Mouse (Mus musculus): ENCODE data around the gene Nip7. TPM values are rescaled to one million over a fixed set of nuclear protein-coding genes. Genes with fewer than 3 reads are reported as not detected.
"Not testable (repeated sequence)": the region's sequence is repeated elsewhere in the genome, so short reads cannot be mapped to it uniquely, and the experiment has no call there.

Nip7 gene
- polyA plus RNA-seq, 1 experiment from 2014 or later: 92.7 TPM

GRCm38 (mm10) chr8:107076239-107076888, 19.7 kb downstream of the Nip7 start:
- no peaks in the 10 kb centered on the region for H3K4me1 ChIP-seq
- no peak overlapping the region for H3K4me3 ChIP-seq (replicated peaks)
- 92% methylated on average over 7 of the region's 7 CpGs for WGBS
- H3K27ac ChIP-seq: no peak overlapping the region
- no peak overlapping the region for H3K4me2 ChIP-seq
- no peak for ATAC-seq (ENCODE audit: low FRiP score)
- no peak overlapping the region for H3K9ac ChIP-seq
- no peaks in the 10 kb centered on the region for H3K27me3 ChIP-seq
- H3K36me3 ChIP-seq (replicated peaks): peaks cover 96% of the 10 kb centered on the region
- H3K9me3 ChIP-seq: no peaks in the 10 kb centered on the region

- Histone ChIP-seq H3K4me3 (replicated peaks) (no peak overlapping the region), H3K27me3 (no peaks in the 10 kb centered on the region), H3K27ac (no peak overlapping the region), H3K4me1 (no peaks in the 10 kb centered on the region), H3K9me3 (no peaks in the 10 kb centered on the region), H3K36me3 (replicated peaks) (peaks cover 79% of the 10 kb centered on the region), H3K9ac (no peak overlapping the region), H3K4me2 (no peak overlapping the region)
- ATAC-seq (ENCODE audit: low FRiP score): no peak
- 94% methylated on average over 17 of the region's 17 CpGs for WGBS
Observed at GRCm38 (mm10) chr8:107085358-107085757, 28.7 kb downstream of the Nip7 start.

- Histone ChIP-seq H3K4me1 (no peaks in the 10 kb centered on the region), H3K36me3 (replicated peaks) (peaks cover 77% of the 10 kb centered on the region), H3K9me3 (no peaks in the 10 kb centered on the region), H3K27ac (no peak overlapping the region), H3K27me3 (no peaks in the 10 kb centered on the region), H3K9ac (no peak overlapping the region), H3K4me3 (replicated peaks) (no peak overlapping the region), H3K4me2 (no peak overlapping the region)
- WGBS: 97% methylated on average over 5 of the region's 5 CpGs
- ATAC-seq (ENCODE audit: low FRiP score): no peak
Observed at GRCm38 (mm10) chr8:107086018-107086417, 29.3 kb downstream of the Nip7 start.

- H3K4me1 ChIP-seq: no peaks in the 10 kb centered on the region
- no peak overlapping the region for H3K27ac ChIP-seq
- ATAC-seq (ENCODE audit: low FRiP score): no peak
- no peak overlapping the region for H3K9ac ChIP-seq
- no peak overlapping the region for H3K4me2 ChIP-seq
- H3K4me3 ChIP-seq (replicated peaks): no peak overlapping the region
- H3K36me3 ChIP-seq (replicated peaks): peaks cover 81% of the 10 kb centered on the region
- H3K27me3 ChIP-seq: no peaks in the 10 kb centered on the region
- no peaks in the 10 kb centered on the region for H3K9me3 ChIP-seq
- 92% methylated on average over 5 of the region's 5 CpGs for WGBS
Observed at GRCm38 (mm10) chr8:107088526-107089063, 31.9 kb downstream of the Nip7 start.

- no peaks in the 10 kb centered on the region for H3K9me3 ChIP-seq
Observed at GRCm38 (mm10) chr8:107090531-107090930, 33.9 kb downstream of the Nip7 start.

GRCm38 (mm10) chr8:107095717-107096365, 39.2 kb downstream of the Nip7 start:
- 2% methylated on average over 49 of the region's 53 CpGs for WGBS
- H3K4me1 ChIP-seq: peaks cover 20% of the 10 kb centered on the region
- H3K4me3 ChIP-seq (replicated peaks): peak overlapping the region; percentile 76
- no peaks in the 10 kb centered on the region for H3K9me3 ChIP-seq
- H3K4me2 ChIP-seq: peak overlapping the region; percentile 62
- H3K27me3 ChIP-seq: no peaks in the 10 kb centered on the region
- peak overlapping the region; percentile 83 for H3K27ac ChIP-seq
- peak overlapping the region; percentile 89 for H3K9ac ChIP-seq
- H3K36me3 ChIP-seq (replicated peaks): peaks cover 29% of the 10 kb centered on the region
- peak; percentile 84 for ATAC-seq (ENCODE audit: low FRiP score)

More at GRCm38 (mm10) chr8:107090531-107090930, 33.9 kb downstream of the Nip7 start:
- no peak for ATAC-seq (ENCODE audit: low FRiP score)
- Histone ChIP-seq H3K4me2 (no peak overlapping the region), H3K4me1 (peaks cover 19% of the 10 kb centered on the region), H3K9ac (no peak overlapping the region), H3K4me3 (replicated peaks) (no peak overlapping the region), H3K36me3 (replicated peaks) (peaks cover 74% of the 10 kb centered on the region), H3K27ac (no peak overlapping the region), H3K27me3 (no peaks in the 10 kb centered on the region)
- WGBS: 98% methylated on average over 7 of the region's 7 CpGs

- H3K36me3 ChIP-seq (replicated peaks): peaks cover 22% of the 10 kb centered on the region
- no peaks in the 10 kb centered on the region for H3K9me3 ChIP-seq
- H3K4me1 ChIP-seq: peaks cover 20% of the 10 kb centered on the region
- H3K27ac ChIP-seq: peak within 1 kb of the TSS; percentile 83
- peak within 1 kb of the TSS; percentile 89 for H3K9ac ChIP-seq
- H3K4me3 ChIP-seq (replicated peaks): peak within 1 kb of the TSS; percentile 76
- ATAC-seq (ENCODE audit: low FRiP score): peak; percentile 97
- H3K4me2 ChIP-seq: peak within 1 kb of the TSS; percentile 62
- no peaks in the 10 kb centered on the region for H3K27me3 ChIP-seq
- 3% methylated on average over 39 of the region's 39 CpGs for WGBS
Observed at GRCm38 (mm10) chr8:107096366-107097036, 39.8 kb downstream of the Nip7 start, which contains the start of gene Terf2. Gene Terf2 (minus strand): TSS chr8:107096547.

GRCm38 (mm10) chr8:107100635-107101034, 44.0 kb downstream of the Nip7 start:
- Histone ChIP-seq H3K4me2 (no peak overlapping the region), H3K4me3 (replicated peaks) (no peak overlapping the region), H3K27me3 (no peaks in the 10 kb centered on the region), H3K27ac (no peak overlapping the region), H3K4me1 (no peaks in the 10 kb centered on the region; the same call in 1 of the 2 replicates), H3K9ac (no peak overlapping the region), H3K36me3 (replicated peaks) (no peaks in the 10 kb centered on the region), H3K9me3 (no peaks in the 10 kb centered on the region)
- ATAC-seq (ENCODE audit: low FRiP score): no peak
- WGBS: 92% methylated on average over 2 of the region's 2 CpGs

GRCm38 (mm10) chr8:107104547-107104946, 47.9 kb downstream of the Nip7 start:
- Histone ChIP-seq H3K4me2 (no peak overlapping the region), H3K4me3 (replicated peaks) (no peak overlapping the region), H3K36me3 (replicated peaks) (no peaks in the 10 kb centered on the region), H3K27ac (no peak overlapping the region), H3K9ac (no peak overlapping the region), H3K4me1 (no peaks in the 10 kb centered on the region), H3K27me3 (no peaks in the 10 kb centered on the region), H3K9me3 (no peaks in the 10 kb centered on the region)
- 11% methylated on average over 4 of the region's 4 CpGs for WGBS
- ATAC-seq (ENCODE audit: low FRiP score): no peak

GRCm38 (mm10) chr8:107108089-107108488, 51.4 kb downstream of the Nip7 start:
- H3K4me1 ChIP-seq; H3K36me3 ChIP-seq (replicated peaks); H3K4me2 ChIP-seq; H3K4me3 ChIP-seq (replicated peaks); ATAC-seq (ENCODE audit: low FRiP score); H3K9me3 ChIP-seq; H3K27me3 ChIP-seq; H3K27ac ChIP-seq; H3K9ac ChIP-seq: not testable (repeated sequence)
- WGBS: 91% methylated on average over 5 of the region's 5 CpGs

GRCm38 (mm10) chr8:107108978-107109720, 52.5 kb downstream of the Nip7 start:
- H3K4me3 ChIP-seq (replicated peaks): no peak overlapping the region
- no peak overlapping the region for H3K27ac ChIP-seq
- 71% methylated on average over 23 of the region's 23 CpGs for WGBS
- H3K27me3 ChIP-seq: no peaks in the 10 kb centered on the region
- H3K36me3 ChIP-seq (replicated peaks): no peaks in the 10 kb centered on the region
- H3K9ac ChIP-seq: no peak overlapping the region
- H3K4me2 ChIP-seq: 0 out of 2 replicates have a peak overlapping the region, but pooled peaks have one; percentile 4
- H3K9me3 ChIP-seq: no peaks in the 10 kb centered on the region
- ATAC-seq (ENCODE audit: low FRiP score): no peak
- no peaks in the 10 kb centered on the region for H3K4me1 ChIP-seq
